Mouse (Mus musculus) liver, embryonic 14.5 days (tissue): ENCODE measurements at regions not wholly inside any gene's neighbourhood (a gene's known extent, or its start where the extent isn't known, plus 50 kb on each side); places are given as distances from the start of the nearest gene placed in this dataset.
"Not testable (repeated sequence)": the region's sequence is repeated elsewhere in the genome, so short reads cannot be mapped to it uniquely, and the experiment has no call there.

Experiments used
- ATAC-seq: fragments of 200-750 bp; cut with Nextera tagmentation; 2 replicates; pipeline ENCODE4 v1.8.0; 2017; ENCODE audit warnings: moderate number of reproducible peaks, mild to moderate bottlenecking, moderate library complexity; ENCODE audit not compliant: insufficient read depth
- DNase-seq, 3 experiments: peaks; one replicate each; pipeline ENCODE4 v3.0.0-alpha.2; 2012 to 2013; ENCODE audit warnings: low read depth in 3 of 3, low spot score in 3 of 3
- H3K27ac ChIP-seq: fragments of 300-500 bp; sonication (generic); 2 replicates; pipeline ENCODE4 v1.5.1; 2014; ENCODE audit warnings: moderate library complexity, mild to moderate bottlenecking, control low read depth, inconsistent platforms
- H3K27me3 ChIP-seq: fragments of 300-500 bp; sonication (generic); 2 replicates; pipeline ENCODE4 v1.6.1; 2014; ENCODE audit warnings: mild to moderate bottlenecking, low read length, moderate library complexity; ENCODE audit not compliant: control insufficient read depth, insufficient read depth
- H3K36me3 ChIP-seq: fragments of 300-500 bp; sonication (generic); replicated peaks from 2 replicates; pipeline ENCODE4 v1.6.1; 2014; ENCODE audit warnings: low read depth; ENCODE audit not compliant: control insufficient read depth, insufficient read depth
- H3K4me1 ChIP-seq, 2 experiments: fragments of 200-500 bp in 1 of 2; fragments of 300-500 bp in 1 of 2; sonication (generic) in 1 of 2; replicated peaks; 2 replicates each; pipeline ENCODE4 v1.6.1; 2012 to 2014; ENCODE audit warnings: antibody characterized with exemption in 1 of 2, inconsistent platforms in 1 of 2, low read length in 1 of 2; ENCODE audit not compliant: control insufficient read depth in 2 of 2, insufficient read depth in 2 of 2
- H3K4me2 ChIP-seq: fragments of 300-500 bp; sonication (generic); 2 replicates; pipeline ENCODE4 v1.6.1; 2014; ENCODE audit warnings: low read depth, mild to moderate bottlenecking, control low read depth, moderate library complexity
- H3K4me3 ChIP-seq, 2 experiments: fragments of 200-500 bp in 1 of 2; fragments of 300-500 bp in 1 of 2; sonication (generic) in 1 of 2; 2 replicates each; pipeline ENCODE4 v1.5.1; 2012 to 2014; ENCODE audit warnings: low read depth in 2 of 2, low read length in 2 of 2, mild to moderate bottlenecking in 2 of 2, control low read depth in 1 of 2, inconsistent platforms in 1 of 2, moderate library complexity in 1 of 2; ENCODE audit not compliant: insufficient read depth in 1 of 2
- H3K9ac ChIP-seq: fragments of 300-500 bp; sonication (generic); replicated peaks from 2 replicates; pipeline ENCODE4 v1.6.1; 2014; ENCODE audit warnings: mild to moderate bottlenecking, control low read depth, moderate library complexity
- H3K9me3 ChIP-seq: fragments of 300-500 bp; sonication (generic); 2 replicates; pipeline ENCODE4 v1.6.1; 2016; ENCODE audit warnings: low read length, mixed read lengths; ENCODE audit not compliant: control insufficient read depth
- CTCF ChIP-seq: IDR thresholded peaks from 2 replicates; pipeline ENCODE4 v1.5.1; 2016; ENCODE audit warnings: antibody characterized with exemption, low read depth, control low read depth
- EP300 ChIP-seq: IDR thresholded peaks from 2 replicates; pipeline ENCODE4 v1.6.1; 2016; ENCODE audit warnings: antibody characterized with exemption, low read depth
- WGBS: fragments of 180-500 bp; shearing (Covaris S2); extraction: QIAGEN DNeasy Blood & Tissue Kit; methylation state at CpG from one replicate; pipeline ENCODE4 v1.1.7; 2014; ENCODE audit not compliant: insufficient replicate concordance; 5-methylcytosine and 5-hydroxymethylcytosine counted together

- DNase-seq: no peak
- Histone ChIP-seq H3K4me2 (peak overlapping the region; percentile 24), H3K9me3 (no peaks in the 10 kb centered on the region), H3K4me3 (no peak overlapping the region), H3K27ac (no peak overlapping the region), H3K9ac (no peak overlapping the region), H3K4me1 (no peaks in the 10 kb centered on the region), H3K36me3 (no peaks in the 10 kb centered on the region), H3K27me3 (no peaks in the 10 kb centered on the region)
- WGBS: 62% methylated on average over 4 of the region's 4 CpGs
- ATAC-seq: no peak
- TF ChIP-seq CTCF: no peak
These were observed 113.3 kb downstream of the Nr2f2 start for GRCm38 (mm10) chr7:70253275-70253674.

GRCm38 (mm10) chr7:70239059-70239458, 127.5 kb downstream of the Nr2f2 start:
- H3K36me3 ChIP-seq, H3K9me3 ChIP-seq, H3K27me3 ChIP-seq, ATAC-seq, H3K4me2 ChIP-seq, H3K9ac ChIP-seq, H3K27ac ChIP-seq, DNase-seq, H3K4me3 ChIP-seq, H3K4me1 ChIP-seq: not testable (repeated sequence)
- 73% methylated on average over 9 of the region's 9 CpGs for WGBS

- Histone ChIP-seq H3K27me3 (no peaks in the 10 kb centered on the region), H3K9ac (no peak overlapping the region), H3K4me1 (no peaks in the 10 kb centered on the region), H3K27ac (no peak overlapping the region), H3K9me3 (no peaks in the 10 kb centered on the region), H3K4me3 (no peak overlapping the region), H3K36me3 (no peaks in the 10 kb centered on the region), H3K4me2 (no peak overlapping the region)
- DNase-seq (no peak), ATAC-seq (no peak)
- TF ChIP-seq EP300: no peak
- no peak for TF ChIP-seq CTCF
- 74% methylated on average over 6 of the region's 6 CpGs for WGBS
These were observed 147.2 kb downstream of the Nr2f2 start for GRCm38 (mm10) chr7:70219310-70219709.

- WGBS: 52% methylated on average over 2 of the region's 2 CpGs
- no peaks in the 10 kb centered on the region for H3K9me3 ChIP-seq
- no peak overlapping the region for H3K4me2 ChIP-seq
- DNase-seq: no peak
- no peak overlapping the region for H3K4me3 ChIP-seq
- no peak overlapping the region for H3K9ac ChIP-seq
- ATAC-seq: no peak
- H3K36me3 ChIP-seq: no peaks in the 10 kb centered on the region
- no peaks in the 10 kb centered on the region for H3K27me3 ChIP-seq
- no peak overlapping the region for H3K27ac ChIP-seq
- H3K4me1 ChIP-seq: no peaks in the 10 kb centered on the region
- TF ChIP-seq CTCF: no peak
- TF ChIP-seq EP300: no peak
These were observed 149.4 kb downstream of the Nr2f2 start for GRCm38 (mm10) chr7:70217137-70217536.

GRCm38 (mm10) chr7:70213970-70214520, 152.5 kb downstream of the Nr2f2 start:
- H3K4me3 ChIP-seq: no peak overlapping the region

More at GRCm38 (mm10) chr7:70213970-70214520, 152.5 kb downstream of the Nr2f2 start:
- no peak overlapping the region for H3K9ac ChIP-seq
- DNase-seq: no peak
- no peaks in the 10 kb centered on the region for H3K36me3 ChIP-seq
- no peak overlapping the region for H3K27ac ChIP-seq
- no peaks in the 10 kb centered on the region for H3K4me1 ChIP-seq
- no peaks in the 10 kb centered on the region for H3K9me3 ChIP-seq
- no peak for TF ChIP-seq EP300
- TF ChIP-seq CTCF: no peak
- no peak for ATAC-seq
- H3K27me3 ChIP-seq: no peaks in the 10 kb centered on the region
- H3K4me2 ChIP-seq: no peak overlapping the region
- 21% methylated on average over 4 of the region's 4 CpGs for WGBS
